Mouse (Mus musculus) mouse trophoblast stem cell (cell line): Measurements from ENCODE around the gene Atp1b3.
"Not testable (repeated sequence)": the region's sequence is repeated elsewhere in the genome, so short reads cannot be mapped to it uniquely, and the experiment has no call there.

Source experiments
- in situ Hi-C, 2 experiments: fragments of 300-500 bp; cut with MseI, MboI; formaldehyde crosslinking; loops; 2 replicates in 1 of 2; 3 replicates in 1 of 2; pipeline ENCODE4 v1.15.1; 2025

The Atp1b3 gene

DNA sequence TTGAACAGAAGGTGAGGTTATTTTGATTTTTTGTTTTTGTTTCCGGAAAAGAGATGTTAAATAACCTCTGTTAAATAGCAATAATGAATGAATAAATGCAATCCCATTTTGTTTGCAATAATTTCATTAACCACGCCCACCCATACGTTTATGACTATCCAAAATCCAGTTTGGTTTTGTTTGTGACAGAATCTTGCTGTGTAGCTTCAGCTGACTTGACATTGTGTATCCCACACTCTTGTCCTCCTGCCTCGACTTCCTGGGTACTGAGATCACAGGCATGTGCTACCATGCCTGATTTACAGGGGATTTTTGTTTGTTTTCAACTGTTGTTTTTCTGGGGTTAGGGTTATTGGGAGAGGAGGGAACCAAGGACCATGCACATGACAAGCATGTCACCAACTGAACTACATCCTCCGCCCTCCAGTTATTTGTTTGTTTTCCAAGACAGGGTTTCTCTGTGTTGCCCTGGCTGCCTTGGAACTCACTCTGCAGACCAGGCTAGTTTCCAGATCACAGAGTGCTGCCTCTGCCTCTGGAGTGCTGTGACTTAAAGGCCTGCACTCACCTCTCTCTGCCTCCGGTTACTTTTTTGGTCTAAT, 1.1 kb upstream of the Atp1b3 start:
- in situ Hi-C loops, result no loop called here

DNA sequence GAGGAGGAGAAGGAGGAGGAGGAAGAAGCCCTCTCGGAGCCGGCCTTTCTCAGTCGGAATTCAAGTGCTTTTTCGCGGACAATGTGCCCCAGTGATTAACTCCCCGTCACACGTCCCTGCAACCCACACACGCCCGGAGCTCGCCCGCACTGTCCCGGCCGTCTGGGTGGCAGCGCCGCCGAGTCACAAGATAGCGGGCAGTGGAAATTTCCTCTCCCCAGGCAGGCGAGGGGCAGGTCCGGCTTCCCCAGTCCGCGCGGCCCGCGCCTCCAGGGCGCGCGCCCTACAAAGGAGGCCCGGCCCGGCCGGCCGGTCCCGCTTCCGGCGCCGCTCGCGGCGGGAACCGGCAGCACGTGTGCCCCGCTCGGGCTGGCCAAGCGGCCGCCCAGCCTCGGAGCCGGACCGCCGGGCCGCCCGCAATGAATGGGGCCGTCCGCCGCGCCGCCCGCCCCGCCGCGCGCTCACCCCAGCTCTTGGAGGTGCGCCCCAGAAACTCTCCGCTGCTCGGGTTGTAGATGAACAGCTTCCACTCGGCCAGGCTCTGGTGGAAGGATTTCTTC, 581 bp downstream of the Atp1b3 start:
- in situ Hi-C loops, result no loop called here

DNA sequence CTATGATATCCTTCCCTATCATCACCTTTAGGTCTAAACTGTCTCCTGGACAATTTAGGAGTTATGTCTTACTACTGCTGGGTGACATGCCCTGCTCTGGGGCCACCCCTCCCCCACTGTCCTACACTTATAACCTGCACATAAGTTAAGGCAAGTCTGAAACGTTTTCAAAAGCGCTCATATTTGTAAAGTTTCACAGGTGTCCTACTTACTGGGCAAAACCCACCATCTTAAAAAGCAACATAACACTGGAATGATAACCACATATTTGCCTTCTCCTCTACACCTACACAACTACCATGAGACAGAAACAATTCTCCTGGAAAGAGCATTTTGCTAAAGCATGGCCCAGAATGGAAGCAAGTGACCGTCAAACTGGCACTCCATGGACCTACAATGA, 4.2 kb downstream of the Atp1b3 start:
- in situ Hi-C loops, result no loop called here

DNA sequence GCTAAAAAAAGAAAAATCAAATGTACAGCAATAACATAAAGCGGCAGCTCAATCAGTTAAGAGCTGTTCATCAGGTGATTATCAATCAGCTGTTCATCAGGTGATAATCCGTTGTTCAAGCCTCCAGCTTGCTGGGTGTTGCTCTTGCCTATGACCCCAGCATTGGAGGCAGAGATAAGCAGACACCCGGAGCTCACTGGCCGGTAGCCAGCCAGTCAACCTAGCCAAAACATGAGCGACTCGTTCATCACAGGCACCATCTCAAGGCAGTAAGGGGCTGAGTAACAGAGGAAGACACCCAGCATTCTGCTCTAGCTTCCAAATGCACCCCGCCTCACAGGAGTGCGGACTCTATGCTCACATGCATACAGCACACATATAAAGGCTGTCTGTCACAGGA, 10.4 kb downstream of the Atp1b3 start:
- in situ Hi-C loops, result no loop called here

DNA sequence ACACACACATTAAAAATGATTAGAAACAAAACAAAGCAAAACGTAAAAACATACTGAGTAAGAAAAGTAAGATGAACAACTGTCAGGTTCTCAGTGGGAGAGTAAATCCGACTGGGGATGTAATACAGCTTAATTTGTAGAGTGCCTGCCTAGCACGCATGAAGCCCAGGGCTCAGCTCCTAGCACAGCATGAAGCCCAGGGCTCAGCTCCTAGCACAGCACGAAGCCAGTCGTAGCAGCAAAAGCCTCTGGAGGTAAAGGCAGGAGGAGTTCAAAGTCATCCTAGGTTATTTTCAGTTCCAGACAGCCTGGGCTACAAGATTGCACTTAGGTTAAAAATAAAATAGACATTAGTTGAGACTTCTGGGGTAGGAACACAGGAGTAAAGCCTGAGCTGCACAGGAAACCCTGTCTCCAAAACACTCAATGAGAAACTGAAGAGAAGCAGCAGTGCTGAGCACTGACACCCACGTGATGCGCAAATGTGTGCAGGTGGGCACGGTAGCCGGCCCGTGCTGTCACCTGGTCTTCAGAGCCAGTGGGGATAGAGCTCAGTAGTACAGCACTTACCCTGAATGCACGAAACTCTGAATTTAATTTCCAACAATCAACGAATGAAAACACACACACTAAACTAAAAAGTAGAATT, 11.0 kb downstream of the Atp1b3 start:
- in situ Hi-C loops, result no loop called here

DNA sequence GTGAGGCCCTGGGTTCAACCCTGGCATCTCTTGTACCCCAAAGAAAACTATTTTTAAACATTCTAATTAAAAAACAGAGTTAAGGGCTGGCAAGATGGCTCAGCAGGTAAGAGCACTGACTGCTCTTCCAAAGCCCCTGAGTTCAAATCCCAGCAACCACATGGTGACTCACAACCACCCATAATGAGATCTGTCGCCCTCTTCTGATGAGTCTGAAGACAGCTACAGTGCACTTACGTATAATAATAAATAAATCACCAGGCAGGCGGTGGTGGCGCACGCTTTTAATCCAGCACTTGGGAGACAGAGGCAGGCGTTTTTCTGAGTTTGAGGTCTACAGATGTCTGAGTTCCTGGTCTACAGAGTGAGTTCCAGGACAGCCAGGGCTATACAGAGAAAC, 12.5 kb downstream of the Atp1b3 start:
- in situ Hi-C loops, result not testable (repeated sequence)

DNA sequence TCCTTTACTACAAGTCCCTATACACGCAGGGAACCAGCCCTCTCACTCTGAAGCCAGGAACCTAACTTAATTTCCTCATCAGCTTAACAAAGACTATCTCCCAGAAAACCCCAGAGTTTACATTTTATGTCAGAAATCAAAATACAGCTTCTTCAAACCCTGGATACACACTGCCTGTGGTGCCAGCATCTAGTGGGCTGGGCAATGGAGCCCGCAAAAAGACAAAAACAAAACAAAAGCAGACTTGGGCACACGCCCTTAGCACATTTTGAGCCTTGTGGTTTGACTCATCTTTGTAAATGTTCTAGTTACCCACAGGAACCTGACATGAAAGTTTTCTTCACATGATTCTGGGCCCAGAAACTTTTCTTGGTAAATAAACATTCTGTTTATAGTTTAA, 13.8 kb downstream of the Atp1b3 start:
- in situ Hi-C loops, result no loop called here

DNA sequence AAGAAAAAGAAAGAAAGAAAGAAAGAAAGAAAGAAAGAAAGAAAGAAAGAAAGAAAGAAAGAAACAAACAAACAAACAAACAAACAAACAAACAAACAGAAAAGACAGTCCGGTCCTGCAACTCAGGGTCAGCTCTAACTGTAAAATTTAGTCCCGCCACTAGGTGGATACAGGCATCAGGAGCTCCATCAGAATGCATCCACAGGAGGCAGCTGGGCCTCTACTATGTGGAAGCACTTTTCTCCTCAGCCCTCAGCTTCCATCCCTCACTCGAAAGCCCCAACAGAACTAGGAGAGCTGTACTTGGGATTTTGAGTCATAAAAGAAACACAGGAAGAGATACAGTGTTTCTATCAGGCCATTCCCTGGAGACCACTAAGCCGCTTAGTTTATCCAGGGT, 14.2 kb downstream of the Atp1b3 start:
- in situ Hi-C loops, result no loop called here

DNA sequence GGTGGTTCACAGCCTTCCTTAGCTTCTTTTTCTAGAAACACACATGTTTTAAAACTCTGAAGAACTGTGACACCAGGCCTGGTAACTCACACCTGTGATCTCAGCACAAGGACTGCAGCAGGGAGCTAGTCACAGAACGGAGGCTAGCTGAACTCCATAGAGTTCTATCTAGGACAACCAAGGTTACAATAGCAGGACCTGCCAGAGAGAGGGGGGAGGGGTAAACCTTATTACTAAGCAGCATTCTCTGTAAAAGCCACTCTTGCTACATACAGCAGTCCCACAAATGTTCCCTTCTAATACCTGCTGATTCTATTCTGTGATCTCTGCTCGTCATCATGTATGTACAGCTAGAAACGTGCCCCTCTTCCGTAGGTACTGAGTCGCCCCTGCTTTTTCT, 15.4 kb downstream of the Atp1b3 start:
- in situ Hi-C loops, result no loop called here

DNA sequence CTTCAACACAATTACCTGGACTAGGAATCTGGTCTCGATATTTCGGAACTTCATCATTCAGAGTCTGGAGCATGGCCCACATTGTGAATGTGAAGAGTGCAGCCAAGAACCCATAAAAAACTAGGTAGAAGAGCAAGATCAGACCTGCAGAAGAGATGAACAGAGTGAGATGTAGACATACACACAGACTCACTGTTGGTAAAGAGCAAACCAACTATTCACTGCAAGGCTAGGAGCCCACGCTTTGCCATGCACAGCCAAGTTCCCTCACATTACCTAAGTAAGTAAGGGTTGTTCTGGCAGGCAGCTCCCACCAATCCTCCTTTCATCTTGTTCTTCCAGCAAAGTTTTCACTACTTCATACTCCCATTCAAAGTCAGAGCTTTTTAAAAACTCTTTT, 18.5 kb downstream of the Atp1b3 start:
- in situ Hi-C loops, result no loop called here

DNA sequence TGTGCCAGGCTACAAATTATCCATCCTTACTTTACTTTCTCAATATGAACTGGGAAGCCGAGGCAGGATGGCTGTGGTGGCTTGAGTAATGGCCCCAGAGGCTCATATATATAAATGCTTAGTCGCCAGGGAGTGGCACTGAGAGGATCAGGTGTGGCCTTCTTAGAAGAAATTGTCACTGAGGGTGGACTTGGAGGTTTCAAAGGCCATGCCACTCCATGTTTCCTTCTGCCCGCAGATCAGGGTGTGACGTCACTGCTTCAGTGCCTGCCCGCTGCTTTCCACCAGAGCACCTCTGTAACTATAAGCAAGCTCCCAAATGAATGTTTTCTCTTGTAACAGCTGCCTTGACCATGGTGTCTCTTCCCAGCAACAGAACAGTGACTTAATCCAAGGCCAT, 33.1 kb downstream of the Atp1b3 start:
- in situ Hi-C loops, result no loop called here

DNA sequence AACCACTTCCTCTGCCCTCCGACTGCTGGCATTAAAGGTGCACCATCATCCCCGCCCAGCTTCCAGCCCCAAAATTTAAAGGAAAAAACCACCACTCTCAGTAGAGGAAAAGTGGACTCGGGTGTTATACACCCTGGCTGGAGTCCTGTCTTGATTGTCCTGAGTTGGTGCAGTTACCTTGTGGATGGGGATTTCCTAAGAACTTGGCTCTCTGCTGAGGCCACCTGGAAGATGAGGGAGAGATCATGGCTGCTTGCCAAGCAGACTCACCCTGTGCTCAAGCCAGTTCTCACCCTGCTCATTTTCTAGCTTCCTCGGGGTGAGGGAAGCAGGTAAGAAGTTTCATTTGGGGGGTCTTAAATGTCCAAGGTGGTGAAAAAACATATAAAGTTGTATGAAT, 36.0 kb downstream of the Atp1b3 start:
- in situ Hi-C loops, result no loop called here

DNA sequence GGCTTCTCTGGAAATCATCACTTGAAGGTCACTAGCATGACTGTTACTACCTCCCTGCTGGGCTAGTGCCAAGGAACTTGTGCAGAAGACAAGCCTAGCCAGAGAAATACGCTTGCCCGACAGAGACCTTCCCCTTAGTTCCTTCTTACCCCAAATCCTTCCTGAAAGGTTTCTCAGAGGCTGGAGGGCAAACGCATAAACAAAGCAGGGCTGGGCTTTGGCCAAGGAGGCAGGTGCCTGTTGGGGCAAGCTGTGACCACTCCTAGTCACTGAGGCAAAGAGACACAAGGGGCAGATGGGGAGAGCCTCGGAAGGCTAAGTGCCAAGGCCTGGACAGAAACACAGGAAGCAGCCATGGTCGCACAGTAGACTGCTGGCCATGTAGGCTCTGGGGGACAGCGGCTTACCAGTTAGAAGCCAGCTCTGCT, 37.7 kb downstream of the Atp1b3 start:
- in situ Hi-C loops, result no loop called here

DNA sequence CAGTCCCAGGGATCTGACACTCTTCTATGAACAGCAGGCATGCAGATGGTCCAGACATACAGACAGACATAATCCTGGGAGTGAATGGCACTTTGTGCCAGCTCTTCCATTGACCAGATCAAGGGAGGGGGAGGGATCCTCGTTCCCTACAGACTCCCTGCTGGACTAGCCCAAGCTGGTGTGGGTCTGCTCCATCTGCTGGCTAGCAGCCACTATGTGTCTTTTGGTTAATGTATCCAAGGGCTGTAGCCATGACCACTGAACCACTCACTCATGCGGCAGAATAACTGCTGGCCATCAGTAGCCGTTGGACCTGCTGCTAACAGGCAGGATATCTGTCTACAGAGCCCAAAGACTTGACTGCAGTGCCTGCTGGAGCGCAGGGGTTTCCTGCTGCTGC, 39.7 kb downstream of the Atp1b3 start:
- in situ Hi-C loops, result no loop called here

DNA sequence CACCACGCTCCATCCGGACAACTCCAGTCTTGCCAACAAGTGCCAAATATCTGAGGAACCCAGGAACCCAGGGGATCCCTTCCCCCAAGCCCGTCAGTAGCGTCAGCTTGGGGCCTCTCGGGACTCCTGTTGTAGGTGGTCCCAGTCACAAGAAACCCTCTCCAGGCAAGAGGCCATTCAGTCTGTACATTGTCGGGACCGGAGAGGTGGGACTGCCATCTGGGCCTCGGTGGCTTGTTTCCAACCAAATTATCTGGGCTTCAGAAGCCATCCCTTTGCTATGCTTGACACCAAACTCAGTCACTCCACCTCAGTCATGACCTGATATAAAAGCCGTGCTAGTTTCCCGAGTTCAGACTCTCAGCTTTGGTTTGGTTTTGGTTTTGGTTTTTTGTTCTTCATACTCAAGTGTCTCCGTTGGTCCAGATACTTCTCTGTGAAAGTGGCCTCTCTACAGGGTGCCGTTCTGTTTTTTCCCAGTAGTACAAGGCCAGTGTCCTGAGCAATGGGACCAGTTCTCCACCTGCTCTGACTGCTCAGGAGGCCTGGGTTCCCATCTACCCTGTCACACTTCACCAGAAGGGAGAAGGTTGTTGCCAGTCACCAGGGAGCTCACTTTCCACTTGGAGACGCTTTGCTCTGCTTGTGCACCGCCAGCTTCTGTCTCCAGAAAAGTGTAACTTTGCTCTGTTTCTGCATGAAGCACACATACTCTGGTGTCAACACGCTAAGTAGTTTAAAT, 41.7 kb downstream of the Atp1b3 start:
- in situ Hi-C loops, result no loop called here

DNA sequence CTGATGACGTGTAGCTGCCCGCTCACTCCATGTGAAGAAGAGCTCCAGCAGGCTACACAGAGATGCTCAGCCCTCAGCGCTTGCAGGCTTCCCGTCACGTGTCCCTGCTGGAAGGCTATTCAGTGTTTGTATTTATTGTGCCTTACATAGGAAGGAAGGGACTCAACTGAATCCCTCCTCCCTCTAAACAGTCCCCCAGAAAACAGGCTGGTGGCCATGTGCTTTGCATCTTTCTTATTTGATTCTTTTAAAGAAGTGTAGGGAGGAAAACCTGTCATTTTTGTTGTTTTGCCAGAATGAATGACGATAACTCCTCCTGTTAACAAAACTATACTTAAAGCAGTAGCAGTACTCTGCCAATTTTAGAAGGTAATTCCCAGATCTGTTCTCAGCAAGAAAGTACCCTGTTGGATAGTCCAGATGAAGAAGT, 43.7 kb downstream of the Atp1b3 start:
- in situ Hi-C loops, result no loop called here

DNA sequence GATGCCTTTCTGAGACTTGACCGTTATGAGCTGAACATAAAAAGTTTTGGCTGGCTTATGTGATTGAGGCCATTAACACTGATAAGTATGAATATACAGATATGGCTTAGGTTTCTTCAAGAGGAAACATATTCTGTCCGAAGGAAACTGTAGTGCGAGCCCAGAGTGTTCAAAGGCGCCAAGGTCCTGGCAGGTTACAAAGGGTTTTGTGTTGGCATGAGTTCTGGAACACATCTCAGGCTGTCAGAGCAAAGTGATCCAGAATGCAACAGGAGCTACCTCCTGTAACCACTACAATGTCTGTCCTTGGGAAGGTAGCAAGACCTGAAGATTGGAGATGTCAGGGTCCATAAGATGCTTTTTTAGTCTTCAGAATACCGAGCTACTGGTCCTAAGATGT, 44.9 kb downstream of the Atp1b3 start:
- in situ Hi-C loops, result no loop called here

DNA sequence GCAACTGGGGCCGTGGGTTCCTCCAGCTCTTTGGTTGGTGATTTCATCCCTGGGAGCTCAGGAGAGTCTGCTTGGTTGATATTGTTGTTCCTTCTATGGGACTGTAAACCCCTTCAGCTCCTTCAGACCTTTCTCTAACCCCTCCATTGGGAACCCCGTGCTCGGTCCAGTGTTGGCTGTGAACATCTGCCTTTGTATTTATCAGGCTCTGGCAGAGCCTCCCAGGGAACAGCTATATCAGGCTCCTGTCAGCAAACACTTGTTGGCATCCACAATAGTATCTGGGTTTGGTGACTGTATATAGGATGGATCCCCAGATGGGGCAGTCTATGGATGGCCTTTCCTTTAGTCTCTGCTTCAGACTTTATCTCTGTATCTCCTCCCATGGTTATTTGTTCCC, 52.2 kb downstream of the Atp1b3 start:
- in situ Hi-C loops, result no loop called here

DNA sequence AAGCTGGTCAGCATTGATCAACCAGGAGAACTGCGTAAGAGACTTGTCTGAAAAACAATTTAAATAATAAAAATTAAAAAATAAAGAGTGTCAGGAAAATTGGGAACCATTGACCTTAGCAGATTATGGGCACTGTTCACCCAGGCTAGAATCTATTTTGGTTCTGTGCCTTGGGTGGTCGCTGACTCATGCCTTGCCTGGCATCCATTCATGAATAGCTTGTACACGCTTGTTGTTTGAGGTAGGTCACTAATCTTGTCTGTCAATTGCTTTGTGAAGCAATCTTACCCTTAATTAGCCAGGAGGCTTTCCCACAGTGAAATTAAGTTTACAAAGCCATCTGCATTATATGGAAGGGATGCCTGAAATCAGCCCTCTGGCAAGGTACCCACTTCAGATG, 55.4 kb downstream of the Atp1b3 start:
- in situ Hi-C loops, result no loop called here

DNA sequence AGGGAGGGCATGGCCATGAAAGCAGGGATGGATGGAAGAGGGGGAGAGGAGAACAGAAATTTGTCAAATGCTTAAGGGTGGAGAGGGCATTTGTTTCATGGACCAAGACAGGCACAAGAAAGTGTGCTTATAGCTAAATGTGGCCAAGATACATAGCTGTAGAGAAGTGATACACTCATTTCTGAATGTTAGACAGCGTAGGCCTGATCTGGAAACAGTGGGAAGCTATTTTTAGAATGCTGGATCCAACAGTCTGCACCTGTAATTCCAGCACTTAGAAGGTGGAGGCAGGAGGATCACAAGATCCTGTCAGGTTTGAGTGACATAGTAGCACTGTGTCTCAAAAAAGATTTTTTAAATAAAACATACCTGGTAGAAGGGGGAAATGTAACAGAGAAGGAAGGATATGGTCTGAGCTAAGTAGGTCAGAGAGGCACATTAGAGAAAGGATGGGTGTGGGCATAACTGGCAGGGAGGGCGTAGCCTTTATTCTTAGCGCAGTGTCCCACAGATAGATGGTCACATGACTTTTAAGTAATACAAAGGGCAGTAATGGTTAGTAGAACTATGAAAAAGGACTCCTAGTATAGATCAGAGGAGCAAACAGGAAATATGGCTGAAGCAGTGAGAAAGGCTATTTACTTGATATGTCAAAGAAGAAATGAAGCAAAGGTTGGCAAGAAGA, 64.8 kb downstream of the Atp1b3 start:
- in situ Hi-C loops, result no loop called here

DNA sequence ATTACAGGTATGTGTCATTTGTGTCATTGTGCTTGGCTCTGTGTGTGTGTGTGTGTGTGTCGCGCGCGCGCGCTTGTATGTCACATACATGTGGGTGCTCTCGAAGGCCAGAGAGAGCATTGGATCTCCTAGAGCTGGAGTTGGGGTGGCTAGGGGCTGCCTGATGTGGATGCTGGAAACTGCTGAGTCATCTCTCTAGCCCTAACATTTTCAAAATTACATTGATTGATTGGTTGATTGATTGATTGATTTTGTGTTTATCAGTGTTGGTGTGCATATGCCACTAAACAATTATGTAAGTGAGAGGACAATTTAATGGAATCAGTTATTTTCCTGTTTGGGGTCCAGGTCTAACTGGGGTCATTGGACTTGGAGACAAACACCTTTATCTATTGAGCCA, 72.1 kb downstream of the Atp1b3 start:
- in situ Hi-C loops, result no loop called here

DNA sequence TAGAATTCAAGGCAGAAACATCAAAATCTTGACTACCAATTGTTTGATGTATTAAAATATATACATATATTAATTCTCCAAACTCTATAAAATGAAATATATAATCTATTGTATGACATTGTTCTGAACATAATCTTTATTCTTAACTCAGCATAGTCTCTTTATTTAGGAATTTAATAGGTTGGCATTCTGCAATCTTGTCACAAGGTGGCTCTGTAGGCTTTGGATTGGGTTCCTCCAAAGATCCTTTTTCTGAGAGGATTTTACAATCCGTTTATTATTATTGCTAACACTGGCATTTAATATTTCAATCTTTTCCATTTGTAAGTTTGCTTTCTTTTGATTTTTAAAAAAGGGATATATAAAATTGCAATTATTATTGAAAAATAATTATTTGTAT, 79.3 kb downstream of the Atp1b3 start:
- in situ Hi-C loops, result no loop called here
